Mouse (Mus musculus): ENCODE results near the gene Gm19684. TPM values are rescaled to one million over a fixed set of nuclear protein-coding genes. Genes with fewer than 3 reads are reported as not detected.
"Not testable (repeated sequence)": the region's sequence is repeated elsewhere in the genome, so short reads cannot be mapped to it uniquely, and the experiment has no call there.

The Gm19684 gene
- polyA plus RNA-seq, 1 experiment from 2014 or later: not detected

DNA sequence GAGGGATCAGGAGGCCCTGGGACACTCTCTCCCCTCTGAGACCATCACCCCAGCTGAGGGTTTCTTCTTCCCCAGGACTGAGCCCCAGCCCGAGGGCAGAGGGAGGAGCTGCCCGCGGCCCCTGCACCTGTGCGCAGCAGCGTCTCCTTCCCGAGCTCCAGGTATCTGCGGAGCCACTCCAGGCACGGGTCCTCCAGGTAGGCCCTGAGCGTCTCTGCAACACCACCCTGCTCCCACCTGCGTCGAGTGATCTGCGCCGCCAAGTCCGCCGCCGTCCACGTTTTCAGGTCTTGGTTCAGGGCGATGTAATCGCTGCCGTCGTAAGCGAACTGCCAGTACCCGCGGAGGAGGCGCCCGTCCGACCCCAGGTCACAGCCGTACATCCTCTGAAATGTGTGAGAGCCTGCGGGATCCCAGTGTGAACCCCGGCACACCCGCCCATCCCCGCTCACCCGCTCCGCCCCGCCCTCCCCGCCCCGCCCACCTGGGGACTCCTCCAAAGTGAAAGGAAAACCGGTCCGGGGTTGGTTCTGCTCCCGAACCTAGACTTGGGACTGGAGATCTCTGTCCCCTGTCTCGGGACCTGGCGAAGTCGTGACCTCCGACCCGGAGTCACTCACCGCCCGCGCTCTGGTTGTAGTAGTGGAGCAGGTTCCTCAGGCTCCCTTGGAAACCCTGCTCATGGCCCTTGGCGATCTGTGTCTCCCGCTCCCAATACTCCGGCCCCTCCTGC lies 46.0 kb downstream of the Gm19684 start:
- H3K4me2 ChIP-seq (replicated peaks): peak overlapping the region; percentile 58
- H3K4me3 ChIP-seq: peak overlapping the region; percentile 36
- H3K27me3 ChIP-seq: peaks cover 87% of the 10 kb centered on the region
- no peak overlapping the region for H3K27ac ChIP-seq
- WGBS: under 1% methylated on average over 50 of the region's 51 CpGs
- H3K4me1 ChIP-seq: 0 out of 2 replicates have a peak, but pooled peaks cover 5% of the 10 kb centered on the region
- H3K36me3 ChIP-seq: no peaks in the 10 kb centered on the region
- ATAC-seq (ENCODE audit: low FRiP score, low read depth): no peak
- H3K9ac ChIP-seq: no peak overlapping the region
- H3K9me3 ChIP-seq: no peaks in the 10 kb centered on the region

DNA sequence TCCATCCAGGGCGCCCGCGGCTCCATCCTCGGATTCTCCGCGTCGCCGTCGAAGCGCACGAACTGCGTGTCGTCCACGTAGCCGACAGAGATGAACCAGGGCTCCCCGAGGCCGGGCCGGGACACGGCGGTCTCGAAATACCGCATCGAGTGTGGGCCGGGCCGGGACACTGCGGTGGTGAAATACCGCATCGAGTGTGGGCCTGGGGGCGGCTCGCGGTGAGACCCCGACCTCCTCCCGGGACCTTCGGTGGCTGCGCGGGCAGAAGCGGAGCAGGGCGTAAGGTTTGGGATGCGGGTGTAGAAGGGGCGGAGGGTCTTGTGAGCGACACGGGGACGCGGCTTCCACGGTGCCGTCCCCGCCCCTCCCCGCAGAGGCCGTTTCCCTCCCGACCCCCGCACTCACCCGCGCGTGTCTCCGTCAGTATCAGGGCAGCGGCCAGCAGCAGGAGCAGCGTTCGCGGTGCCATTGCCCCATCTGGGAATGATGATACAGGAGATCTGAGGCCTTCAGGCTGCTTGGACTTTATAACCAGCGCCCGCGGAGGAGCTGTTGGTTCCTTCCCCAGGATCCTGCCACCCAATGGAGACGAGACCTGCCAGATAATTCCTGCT lies 46.7 kb downstream of the Gm19684 start, which contains the start of gene Gm8909:
Gene Gm8909 (minus strand): TSS at position 499 of the 614 bp plus-strand sequence.
- Histone ChIP-seq H3K9me3 (no peaks in the 10 kb centered on the region), H3K4me3 (peak within 1 kb of the TSS; percentile 36), H3K36me3 (no peaks in the 10 kb centered on the region), H3K4me2 (replicated peaks) (peak within 1 kb of the TSS; percentile 58), H3K4me1 (0 out of 2 replicates have a peak, but pooled peaks cover 5% of the 10 kb centered on the region), H3K9ac (no peak within 1 kb of the TSS), H3K27ac (no peak within 1 kb of the TSS), H3K27me3 (peaks cover 82% of the 10 kb centered on the region)
- no peak for ATAC-seq (ENCODE audit: low FRiP score, low read depth)
- 2% methylated on average over 63 of the region's 63 CpGs for WGBS

- not testable (repeated sequence) for H3K4me3 ChIP-seq; H3K36me3 ChIP-seq; H3K9me3 ChIP-seq; H3K4me2 ChIP-seq (replicated peaks); ATAC-seq (ENCODE audit: low FRiP score, low read depth); H3K9ac ChIP-seq; H3K27ac ChIP-seq; H3K4me1 ChIP-seq
- WGBS: 55% methylated on average over 1 of the region's 1 CpGs
- peaks cover 72% of the 10 kb centered on the region for H3K27me3 ChIP-seq
Observed at GRCm38 (mm10) chr17:36169094-36169493, 47.6 kb downstream of the Gm19684 start.

DNA sequence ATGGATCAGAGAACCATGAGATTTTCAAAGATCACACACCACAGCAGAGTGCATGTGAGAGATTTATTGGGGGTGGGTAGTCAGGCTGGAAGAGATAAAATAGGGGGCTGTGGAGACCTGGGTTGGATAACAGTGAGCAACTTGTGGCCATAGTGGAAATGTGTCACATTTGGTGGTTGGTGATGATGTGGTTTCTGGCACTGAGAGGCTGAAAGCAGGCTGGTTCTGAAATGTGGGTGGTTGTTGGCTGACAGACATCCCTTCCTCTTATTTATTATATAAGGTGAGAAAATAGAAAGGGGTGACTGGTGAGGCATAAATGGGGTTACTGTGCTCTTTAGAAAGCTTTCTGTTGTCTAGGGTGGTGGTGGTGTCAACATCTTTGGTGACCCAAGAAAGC lies 48.3 kb downstream of the Gm19684 start:
- peaks cover 66% of the 10 kb centered on the region for H3K27me3 ChIP-seq
- no peak overlapping the region for H3K4me2 ChIP-seq (replicated peaks)
- H3K4me1 ChIP-seq: 0 out of 2 replicates have a peak, but pooled peaks cover 5% of the 10 kb centered on the region
- no peak overlapping the region for H3K27ac ChIP-seq
- no peaks in the 10 kb centered on the region for H3K9me3 ChIP-seq
- no peaks in the 10 kb centered on the region for H3K36me3 ChIP-seq
- no peak overlapping the region for H3K4me3 ChIP-seq
- ATAC-seq (ENCODE audit: low FRiP score, low read depth): no peak
- H3K9ac ChIP-seq: no peak overlapping the region

GRCm38 (mm10) chr17:36170287-36170814 lies 48.9 kb downstream of the Gm19684 start:
- WGBS: 49% methylated on average over 1 of the region's 1 CpGs
- peaks cover 60% of the 10 kb centered on the region for H3K27me3 ChIP-seq
- no peak overlapping the region for H3K27ac ChIP-seq
- ATAC-seq (ENCODE audit: low FRiP score, low read depth): no peak
- H3K4me2 ChIP-seq (replicated peaks): no peak overlapping the region
- 0 out of 2 replicates have a peak, but pooled peaks cover 5% of the 10 kb centered on the region for H3K4me1 ChIP-seq
- no peak overlapping the region for H3K4me3 ChIP-seq
- H3K9ac ChIP-seq: no peak overlapping the region
- H3K9me3 ChIP-seq: no peaks in the 10 kb centered on the region
- H3K36me3 ChIP-seq: no peaks in the 10 kb centered on the region

DNA sequence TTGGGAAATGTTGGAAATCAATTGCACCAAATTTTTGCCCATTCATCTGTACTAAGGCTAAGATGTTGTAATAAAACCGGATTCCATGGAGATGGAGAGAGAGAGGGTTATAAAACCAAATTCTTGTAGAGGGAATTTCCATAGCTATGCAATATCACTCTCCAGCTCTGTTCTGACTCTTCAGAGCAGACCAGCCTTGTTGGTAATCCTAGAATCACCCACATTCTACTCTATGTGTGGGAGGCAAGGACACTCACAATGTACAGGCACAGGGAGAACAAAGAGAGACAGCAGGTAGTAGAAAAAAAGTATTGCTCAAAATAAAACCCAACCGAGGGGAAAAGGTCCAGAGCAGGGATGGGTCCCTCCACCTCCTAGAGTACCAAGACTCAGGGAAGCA lies 54.7 kb downstream of the Gm19684 start:
- not testable (repeated sequence) for H3K4me1 ChIP-seq; H3K27ac ChIP-seq; H3K4me3 ChIP-seq; H3K9me3 ChIP-seq; H3K36me3 ChIP-seq; H3K9ac ChIP-seq; H3K4me2 ChIP-seq (replicated peaks); ATAC-seq (ENCODE audit: low FRiP score, low read depth)
- WGBS: no CpG with 5 or more reads among the region's 2 CpGs
- peaks cover 34% of the 10 kb centered on the region for H3K27me3 ChIP-seq

GRCm38 (mm10) chr17:36178938-36179337 lies 57.5 kb downstream of the Gm19684 start:
- Histone ChIP-seq H3K4me3 (peak overlapping the region; percentile 44), H3K9ac (peak overlapping the region; percentile 58; the same call in 1 of the 2 replicates), H3K4me2 (replicated peaks) (peak overlapping the region; percentile 70), H3K27me3 (peaks cover 48% of the 10 kb centered on the region)
- H3K4me1 ChIP-seq, H3K36me3 ChIP-seq, H3K27ac ChIP-seq, H3K9me3 ChIP-seq: not testable (repeated sequence)
- WGBS: under 1% methylated on average over 40 of the region's 40 CpGs
- peak; percentile 48; the same call in 1 of the 2 replicates for ATAC-seq (ENCODE audit: low FRiP score, low read depth)

Other genes starting within 250 kb of the Gm19684 start
- gene Dhx16, start 241.9 kb upstream of the Gm19684 start, polyA plus RNA-seq (2015; fragmentation: Nextera tagmentation; extraction: Ambion mirVana): 41.8 and 42.5 TPM in 2 replicates
- 21.9 and 25.0 TPM in 2 replicates for gene 2310061I04Rik, start 224.2 kb upstream of the Gm19684 start, polyA plus RNA-seq (2015; fragmentation: Nextera tagmentation; extraction: Ambion mirVana)
- gene Atat1, start 211.6 kb upstream of the Gm19684 start, polyA plus RNA-seq (2015; fragmentation: Nextera tagmentation; extraction: Ambion mirVana): 128 and 139 TPM in 2 replicates
- 67.1 and 67.5 TPM in 2 replicates for gene Mrps18b, start 205.3 kb upstream of the Gm19684 start, polyA plus RNA-seq (2015; fragmentation: Nextera tagmentation; extraction: Ambion mirVana)
- gene Ppp1r10, start 205.2 kb upstream of the Gm19684 start, polyA plus RNA-seq (2015; fragmentation: Nextera tagmentation; extraction: Ambion mirVana): 42.4 and 43.7 TPM in 2 replicates
- gene Abcf1, start 151.9 kb upstream of the Gm19684 start, polyA plus RNA-seq (2015; fragmentation: Nextera tagmentation; extraction: Ambion mirVana): 104 and 109 TPM in 2 replicates
- gene Gnl1, start 141.8 kb upstream of the Gm19684 start, polyA plus RNA-seq (2015; fragmentation: Nextera tagmentation; extraction: Ambion mirVana): 60.8 and 65.1 TPM in 2 replicates
- 44.4 and 46.4 TPM in 2 replicates for gene Prr3, start 141.4 kb upstream of the Gm19684 start, polyA plus RNA-seq (2015; fragmentation: Nextera tagmentation; extraction: Ambion mirVana)
- 3.4 and 4.1 TPM in 2 replicates for gene H2-T24, start 101.1 kb upstream of the Gm19684 start, polyA plus RNA-seq (2015; fragmentation: Nextera tagmentation; extraction: Ambion mirVana)
- 7.3 TPM in 2 replicates for gene H2-T23, start 88.8 kb upstream of the Gm19684 start, polyA plus RNA-seq (2015; fragmentation: Nextera tagmentation; extraction: Ambion mirVana)
- gene H2-T22, start 78.9 kb upstream of the Gm19684 start, polyA plus RNA-seq (2015; fragmentation: Nextera tagmentation; extraction: Ambion mirVana): 18.8 and 21.1 TPM in 2 replicates
- not detected in 2 replicates for gene Gm6034, start 78.7 kb upstream of the Gm19684 start, polyA plus RNA-seq (2015; fragmentation: Nextera tagmentation; extraction: Ambion mirVana)
- not detected in 2 replicates for gene Gm11127, start 63.3 kb upstream of the Gm19684 start, polyA plus RNA-seq (2015; fragmentation: Nextera tagmentation; extraction: Ambion mirVana)
- gene Gm7030, start 7.7 kb downstream of the Gm19684 start, polyA plus RNA-seq (2015; fragmentation: Nextera tagmentation; extraction: Ambion mirVana): not detected in 2 replicates
- gene Gm8909, start 46.9 kb downstream of the Gm19684 start, polyA plus RNA-seq (2015; fragmentation: Nextera tagmentation; extraction: Ambion mirVana): not detected in 2 replicates
- 0.09 TPM in 1 of 2 replicates, not detected in the other for gene H2-T3, start 68.6 kb downstream of the Gm19684 start, polyA plus RNA-seq (2015; fragmentation: Nextera tagmentation; extraction: Ambion mirVana)
- gene Rpp21, start 136.4 kb downstream of the Gm19684 start, polyA plus RNA-seq (2015; fragmentation: Nextera tagmentation; extraction: Ambion mirVana): 92.5 and 96.7 TPM in 2 replicates
- 22.0 and 23.1 TPM in 2 replicates for gene Trim39, start 150.6 kb downstream of the Gm19684 start, polyA plus RNA-seq (2015; fragmentation: Nextera tagmentation; extraction: Ambion mirVana)
- gene H2-M10.2, start 164.8 kb downstream of the Gm19684 start, polyA plus RNA-seq (2015; fragmentation: Nextera tagmentation; extraction: Ambion mirVana): 0.31 TPM in 1 of 2 replicates, not detected in the other
- gene H2-M10.1, start 204.5 kb downstream of the Gm19684 start, polyA plus RNA-seq (2015; fragmentation: Nextera tagmentation; extraction: Ambion mirVana): not detected in 2 replicates
- gene H2-M10.3, start 246.7 kb downstream of the Gm19684 start, polyA plus RNA-seq (2015; fragmentation: Nextera tagmentation; extraction: Ambion mirVana): not detected in 2 replicates